Mouse (Mus musculus): ENCODE results near the gene Brpf3.
"Not testable (repeated sequence)": the region's sequence is repeated elsewhere in the genome, so short reads cannot be mapped to it uniquely, and the experiment has no call there.

Gene Brpf3

DNA sequence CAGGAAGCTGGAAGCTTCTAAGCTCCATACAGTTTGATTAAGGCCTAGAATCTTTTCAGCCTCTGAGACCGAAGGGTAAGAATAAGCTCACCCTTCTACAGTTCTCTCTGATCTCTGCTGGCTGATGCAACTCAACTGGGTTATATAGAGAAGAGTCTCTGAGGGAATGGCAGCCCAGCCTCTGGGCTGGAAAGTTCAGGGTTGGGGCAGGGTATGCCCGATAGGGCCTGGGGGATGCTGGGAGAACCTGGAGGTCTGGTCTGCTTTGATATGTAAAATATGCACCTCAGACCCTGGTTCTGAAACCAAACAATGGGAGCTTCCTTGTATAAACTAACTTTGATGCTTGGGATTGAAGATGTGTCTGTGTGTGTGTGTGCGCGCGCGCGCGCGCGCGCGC is 13.4 kb upstream of the Brpf3 start:
- in situ Hi-C loops (cut with MboI; ENCODE audit: unreplicated experiment in 2 of 2), result no loop called here

DNA sequence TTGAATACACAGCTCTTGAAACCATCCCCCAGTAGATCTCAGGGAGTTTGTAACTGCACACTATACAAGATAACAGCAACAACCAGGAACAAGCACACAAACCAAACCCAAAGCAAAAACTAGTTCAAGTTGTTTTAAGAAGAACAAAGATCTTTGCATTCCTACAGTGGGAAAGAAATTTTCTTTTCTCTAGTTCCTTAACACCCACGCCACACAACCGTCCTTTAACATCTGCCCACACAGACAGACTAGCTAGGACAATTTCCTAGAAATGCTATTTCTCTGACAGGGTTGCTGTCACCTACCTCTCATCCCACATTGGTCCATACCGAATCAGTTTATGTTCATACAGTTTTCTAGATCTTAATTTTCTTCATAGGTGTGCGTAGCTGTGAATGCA is 3.9 kb upstream of the Brpf3 start:
- in situ Hi-C loops (cut with MboI; ENCODE audit: unreplicated experiment in 2 of 2), result no loop called here

GRCm38 (mm10) chr17:28799291-28800160 is 1.4 kb upstream of the Brpf3 start:
- in situ Hi-C loops (cut with MboI; ENCODE audit: unreplicated experiment in 2 of 2), result no loop called here

GRCm38 (mm10) chr17:28800281-28800670 is 614 bp upstream of the Brpf3 start:
- in situ Hi-C loops (cut with MboI; ENCODE audit: unreplicated experiment in 2 of 2), result no loop called here

DNA sequence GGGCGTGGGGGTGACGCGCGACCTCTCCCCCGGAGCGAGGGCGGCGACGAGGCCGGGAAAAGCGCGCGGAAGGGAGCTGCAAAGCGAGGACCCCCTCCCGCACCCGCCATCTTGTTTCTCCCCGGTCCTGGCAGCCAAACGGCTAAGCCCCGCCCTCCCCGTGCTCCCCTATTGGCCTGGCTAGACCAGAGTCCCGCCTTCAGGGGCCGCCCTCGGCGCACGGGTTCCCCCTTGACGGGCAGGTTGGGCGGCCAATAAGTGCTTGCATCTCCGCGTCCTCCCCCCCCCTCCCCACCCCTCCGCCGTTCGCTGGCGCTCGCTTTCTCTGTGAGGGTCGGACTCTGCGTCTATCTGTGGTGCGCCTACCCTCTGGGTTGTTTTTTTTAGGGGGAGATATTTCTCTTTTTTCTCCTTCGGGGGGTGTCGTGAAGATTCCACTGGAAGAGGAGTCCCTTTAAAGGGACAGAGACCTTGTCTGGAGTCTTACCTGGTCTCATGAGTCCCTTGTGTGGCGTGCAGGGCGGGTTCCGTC is 650 bp downstream of the Brpf3 start:
- in situ Hi-C loops (cut with MboI; ENCODE audit: unreplicated experiment in 2 of 2), result no loop called here

DNA sequence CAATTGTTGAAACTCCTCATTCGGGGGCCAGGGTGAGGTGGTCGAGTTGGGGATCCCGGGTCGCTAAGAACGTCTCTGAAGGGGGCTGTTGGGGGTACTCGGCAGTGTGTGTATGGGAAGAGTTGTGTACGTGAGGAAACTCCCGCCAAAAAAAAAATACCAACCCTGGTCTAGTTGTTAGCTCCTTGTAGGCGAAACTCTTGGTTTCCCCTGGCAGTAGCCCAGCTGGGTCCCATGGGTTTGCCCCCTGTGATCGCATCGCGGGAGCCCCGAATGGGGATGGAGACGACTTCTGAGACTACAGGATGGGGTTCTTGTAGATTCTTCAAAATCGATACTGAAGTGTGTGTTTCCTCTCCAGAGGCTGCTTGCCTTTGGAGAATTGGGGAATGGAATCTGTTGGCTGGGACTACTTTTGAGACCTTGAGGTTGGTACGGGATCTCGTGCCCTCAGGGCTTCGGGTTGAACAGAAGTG is 1.2 kb downstream of the Brpf3 start:
- in situ Hi-C loops (cut with MboI; ENCODE audit: unreplicated experiment in 2 of 2), result no loop called here

DNA sequence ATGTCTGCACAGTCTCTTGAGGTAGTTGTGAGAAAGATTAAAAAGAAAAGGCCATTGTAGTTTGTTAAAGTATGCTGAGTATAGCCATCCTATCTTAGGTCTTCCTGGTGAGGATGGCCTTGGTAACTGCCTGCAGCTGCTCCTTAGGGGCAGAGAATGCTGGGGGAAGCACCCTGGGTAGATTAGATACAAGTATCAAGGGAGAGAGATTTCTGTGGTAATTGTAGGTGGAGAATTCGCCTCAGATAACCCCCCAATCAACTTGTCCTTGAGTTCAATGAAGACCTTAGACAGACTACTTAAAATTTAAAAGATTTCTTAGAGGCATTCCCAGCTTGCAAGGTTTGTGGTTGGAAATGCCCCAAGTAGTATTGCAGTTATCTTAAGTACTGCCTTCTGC is 2.4 kb downstream of the Brpf3 start:
- in situ Hi-C loops (cut with MboI; ENCODE audit: unreplicated experiment in 2 of 2), result no loop called here

GRCm38 (mm10) chr17:28804973-28805372 is 4.1 kb downstream of the Brpf3 start:
- in situ Hi-C loops (cut with MboI; ENCODE audit: unreplicated experiment in 2 of 2), result no loop called here

DNA sequence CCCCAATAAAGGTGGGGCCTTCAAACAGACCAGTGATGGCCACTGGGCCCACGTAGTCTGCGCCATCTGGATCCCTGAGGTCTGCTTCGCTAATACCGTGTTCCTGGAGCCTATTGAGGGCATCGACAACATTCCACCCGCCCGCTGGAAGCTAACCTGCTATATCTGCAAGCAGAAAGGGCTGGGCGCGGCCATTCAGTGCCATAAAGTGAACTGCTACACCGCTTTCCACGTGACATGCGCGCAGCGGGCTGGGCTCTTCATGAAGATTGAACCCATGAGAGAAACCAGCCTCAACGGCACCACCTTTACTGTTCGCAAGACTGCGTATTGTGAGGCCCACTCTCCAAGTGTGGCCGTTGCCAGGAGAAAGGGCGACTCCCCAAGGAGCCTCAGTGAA is 5.9 kb downstream of the Brpf3 start:
- in situ Hi-C loops (cut with MboI; ENCODE audit: unreplicated experiment in 2 of 2), result no loop called here

DNA sequence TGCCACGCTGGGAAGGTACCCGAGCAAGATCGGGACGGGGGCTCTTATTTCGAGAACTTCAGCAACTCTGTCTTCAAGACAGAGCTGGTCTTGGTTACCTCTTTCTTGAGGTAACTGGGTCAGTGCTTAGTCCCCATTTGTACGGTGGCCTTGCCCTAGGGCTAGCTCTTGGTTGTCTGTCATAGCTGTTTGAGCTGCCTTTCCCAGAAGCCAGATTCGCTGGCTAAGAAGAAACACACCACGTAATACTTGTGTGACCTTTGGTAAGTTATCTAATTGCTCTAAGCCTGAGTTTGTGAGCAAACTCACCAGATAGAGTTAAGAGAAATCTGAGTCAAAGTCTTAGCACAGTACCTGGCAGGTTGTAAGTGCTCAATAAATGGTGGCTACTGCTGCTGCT is 7.8 kb downstream of the Brpf3 start:
- in situ Hi-C loops (cut with MboI; ENCODE audit: unreplicated experiment in 2 of 2), result no loop called here

DNA sequence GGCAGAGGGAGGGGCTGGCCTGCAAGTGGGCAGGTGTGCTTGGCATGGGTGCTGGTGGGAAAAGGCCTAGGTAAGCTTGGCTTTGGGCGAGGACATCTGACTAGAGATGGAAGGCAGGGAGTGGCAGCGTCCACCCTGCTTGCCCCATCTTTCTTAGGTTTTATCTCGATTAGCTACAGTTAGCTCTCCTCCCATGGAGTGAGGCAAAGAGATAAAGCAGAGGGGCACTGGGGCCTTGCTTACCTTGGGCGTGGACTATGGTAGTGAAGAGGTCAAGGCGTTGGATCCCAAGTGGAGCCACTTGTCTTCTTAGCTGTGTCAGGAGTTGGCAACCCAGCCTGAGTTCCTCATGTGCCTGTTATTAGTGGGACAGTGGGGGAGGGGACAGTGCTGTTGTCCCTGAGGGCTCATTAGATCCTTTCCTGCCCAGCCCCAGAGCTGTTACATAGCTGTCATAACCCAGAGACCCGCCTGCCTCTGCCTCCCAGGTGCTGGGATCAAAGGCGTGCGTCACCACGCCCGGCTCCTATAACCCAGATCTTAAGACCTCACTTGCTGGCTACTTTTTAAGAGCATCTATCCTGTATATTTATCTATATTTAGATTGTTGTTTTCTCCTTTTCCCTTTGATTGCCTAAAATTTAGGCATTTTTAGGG is 8.4 kb downstream of the Brpf3 start:
- in situ Hi-C loops (cut with MboI; ENCODE audit: unreplicated experiment in 2 of 2), result no loop called here

- in situ Hi-C loops (cut with MboI; ENCODE audit: unreplicated experiment in 2 of 2), result no loop called here
These were observed 11.5 kb downstream of the Brpf3 start for GRCm38 (mm10) chr17:28812345-28812744.

DNA sequence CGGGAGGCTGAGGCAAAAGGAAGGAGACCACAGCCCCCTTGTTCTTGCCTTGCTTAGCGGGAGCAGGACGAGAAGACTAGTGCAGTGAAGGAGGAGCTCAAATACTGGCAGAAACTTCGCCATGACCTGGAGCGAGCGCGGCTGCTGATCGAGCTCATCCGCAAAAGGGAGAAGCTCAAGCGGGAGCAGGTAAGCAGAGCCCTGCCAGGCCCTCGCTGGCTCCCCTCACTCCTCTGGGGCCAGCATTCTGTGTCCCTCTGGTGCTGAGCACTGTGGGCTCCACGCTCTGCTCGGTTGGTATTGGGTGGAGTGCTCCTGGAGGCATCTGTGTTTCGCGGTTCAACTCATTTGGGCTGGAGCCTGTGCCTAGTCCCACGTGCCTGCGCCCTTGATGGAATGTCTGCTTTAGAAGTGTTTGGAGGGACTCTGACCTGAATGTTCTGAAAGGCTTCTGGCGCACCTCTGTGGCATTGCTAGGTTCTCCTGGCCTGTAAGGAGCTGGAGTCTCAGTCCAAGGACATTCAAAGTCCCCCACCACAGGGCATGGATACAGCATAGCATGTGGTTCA is 13.7 kb downstream of the Brpf3 start:
- in situ Hi-C loops (cut with MboI; ENCODE audit: unreplicated experiment in 2 of 2), result no loop called here

DNA sequence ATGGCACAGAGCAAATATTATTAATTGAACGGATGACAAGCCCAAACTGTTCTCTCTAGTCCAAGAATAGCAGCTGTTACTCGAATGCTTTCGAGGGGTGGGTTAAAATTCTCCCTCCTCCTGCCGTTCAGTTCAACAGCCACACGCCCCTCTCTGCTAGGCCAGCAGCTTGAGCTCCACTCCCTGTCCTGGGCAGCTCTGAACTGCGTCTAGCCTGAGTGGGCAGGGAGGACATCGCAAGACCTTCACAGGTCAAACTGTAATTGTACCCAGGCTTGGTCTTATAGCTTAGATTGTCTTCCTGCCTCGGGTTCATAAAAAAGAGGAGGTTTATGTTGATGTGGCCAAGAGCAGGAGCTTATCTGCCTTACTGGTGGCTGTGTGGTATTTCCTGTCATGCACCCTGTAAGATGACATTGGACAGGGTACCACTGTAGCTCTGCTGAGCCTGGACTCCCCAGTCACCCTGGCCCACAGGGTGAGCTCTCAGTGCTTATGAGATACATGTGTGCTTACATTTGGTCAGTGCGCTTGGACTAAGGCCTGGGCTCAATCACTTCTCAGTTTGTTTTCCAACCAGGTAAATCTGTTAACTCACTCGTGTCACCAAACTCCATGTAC is 14.6 kb downstream of the Brpf3 start:
- in situ Hi-C loops (cut with MboI; ENCODE audit: unreplicated experiment in 2 of 2), result no loop called here

GRCm38 (mm10) chr17:28816326-28816725 is 15.4 kb downstream of the Brpf3 start:
- in situ Hi-C loops (cut with MboI; ENCODE audit: unreplicated experiment in 2 of 2), result not testable (repeated sequence)

DNA sequence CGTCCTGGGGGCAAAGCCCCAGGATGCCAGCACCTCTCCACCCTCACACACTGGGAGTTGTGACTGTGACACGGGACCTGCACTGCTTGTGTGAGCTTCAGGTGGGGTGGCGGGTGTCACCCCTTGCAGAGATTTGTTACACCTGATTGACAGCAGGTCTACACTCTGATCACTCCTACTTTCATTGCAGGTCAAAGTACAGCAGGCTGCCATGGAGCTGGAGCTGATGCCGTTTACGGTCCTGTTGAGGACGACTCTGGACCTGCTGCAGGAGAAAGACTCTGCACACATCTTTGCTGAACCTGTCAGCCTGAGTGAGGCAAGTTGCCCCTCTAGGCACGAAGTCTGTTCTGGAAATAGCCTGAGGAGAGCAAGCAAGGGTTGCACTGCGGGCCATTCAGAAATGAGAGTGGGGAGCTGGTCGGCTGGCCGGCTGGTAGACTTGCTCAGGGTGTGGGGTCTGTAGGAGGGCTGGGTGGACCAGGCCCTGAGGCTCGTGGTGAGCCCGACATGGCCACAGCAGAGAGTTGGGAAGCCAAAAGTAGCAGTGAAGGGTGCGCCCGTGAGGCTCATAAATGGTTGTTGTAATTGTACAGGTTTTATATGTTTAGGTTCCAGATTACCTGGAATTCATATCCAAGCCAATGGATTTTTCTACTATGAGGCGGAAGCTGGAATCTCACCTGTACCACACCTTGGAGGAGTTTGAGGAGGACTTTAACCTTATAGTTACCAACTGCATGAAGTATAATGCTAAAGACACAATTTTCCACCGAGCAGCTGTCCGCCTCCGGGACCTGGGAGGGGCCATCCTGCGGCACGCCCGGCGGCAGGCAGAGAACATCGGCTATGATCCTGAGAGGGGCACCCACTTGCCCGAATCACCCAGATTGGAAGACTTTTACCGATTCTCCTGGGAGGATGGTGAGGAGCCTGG is 16.3 kb downstream of the Brpf3 start:
- in situ Hi-C loops (cut with MboI; ENCODE audit: unreplicated experiment in 2 of 2), result no loop called here

GRCm38 (mm10) chr17:28820189-28820588 is 19.3 kb downstream of the Brpf3 start:
- in situ Hi-C loops (cut with MboI; ENCODE audit: unreplicated experiment in 2 of 2), result no loop called here

- in situ Hi-C loops (cut with MboI; ENCODE audit: unreplicated experiment in 2 of 2), result no loop called here
These were observed 22.3 kb downstream of the Brpf3 start for GRCm38 (mm10) chr17:28823004-28823745.

GRCm38 (mm10) chr17:28823749-28824148 is 22.9 kb downstream of the Brpf3 start:
- in situ Hi-C loops (cut with MboI; ENCODE audit: unreplicated experiment in 2 of 2), result no loop called here
